Mouse (Mus musculus) hindbrain, embryonic 14.5 days (tissue): ENCODE results near the gene Hspa12a. TPM values are rescaled to one million over a fixed set of nuclear protein-coding genes. Genes with fewer than 3 reads are reported as not detected.

Experiments used
- ATAC-seq: fragments of 200-750 bp; cut with Nextera tagmentation; 2 replicates; pipeline ENCODE4 v1.8.0; 2017; ENCODE audit warnings: moderate number of reproducible peaks, mild to moderate bottlenecking, moderate TSS enrichment, moderate library complexity; ENCODE audit not compliant: low FRiP score
- DNase-seq: peaks from one replicate; pipeline ENCODE4 v3.0.0-alpha.2; 2015; ENCODE audit warnings: low spot score
- H3K27ac ChIP-seq: fragments of 300-500 bp; sonication (generic); 2 replicates; pipeline ENCODE4 v1.5.1; 2014; ENCODE audit warnings: mild to moderate bottlenecking, moderate library complexity
- H3K27me3 ChIP-seq: fragments of 300-500 bp; sonication (generic); 2 replicates; pipeline ENCODE4 v1.6.1; 2014; ENCODE audit warnings: mild to moderate bottlenecking, low read length, mixed read lengths; ENCODE audit not compliant: control insufficient read depth, insufficient read depth
- H3K36me3 ChIP-seq: fragments of 300-500 bp; sonication (generic); replicated peaks from 2 replicates; pipeline ENCODE4 v1.6.1; 2014; ENCODE audit not compliant: control insufficient read depth, insufficient read depth
- H3K4me1 ChIP-seq: fragments of 300-500 bp; sonication (generic); replicated peaks from 2 replicates; pipeline ENCODE4 v1.6.1; 2014; ENCODE audit warnings: antibody characterized with exemption, low read length, mixed read lengths; ENCODE audit not compliant: control insufficient read depth, insufficient read depth
- H3K4me2 ChIP-seq: fragments of 300-500 bp; sonication (generic); replicated peaks from 2 replicates; pipeline ENCODE4 v1.6.1; 2014; ENCODE audit warnings: mild to moderate bottlenecking, moderate library complexity
- H3K4me3 ChIP-seq: fragments of 300-500 bp; sonication (generic); replicated peaks from 2 replicates; pipeline ENCODE4 v1.5.1; 2014; ENCODE audit warnings: mild to moderate bottlenecking, low read length
- H3K9ac ChIP-seq: fragments of 300-500 bp; sonication (generic); 2 replicates; pipeline ENCODE4 v1.6.1; 2014
- H3K9me3 ChIP-seq: fragments of 300-500 bp; sonication (generic); 2 replicates; pipeline ENCODE4 v1.6.1; 2016; ENCODE audit warnings: low read length; ENCODE audit not compliant: control insufficient read depth
- WGBS: fragments of 180-500 bp; shearing (Covaris S2); extraction: QIAGEN DNeasy Blood & Tissue Kit; methylation state at CpG from one replicate; pipeline ENCODE4 v1.1.7; 2014; 5-methylcytosine and 5-hydroxymethylcytosine counted together
- polyA plus RNA-seq: library from polyadenylated mRNA; unstranded; fragments of >200 nt; fragmentation: Nextera tagmentation; extraction: Ambion mirVana; gene quantifications from 2 replicates; pipeline ENCODE4 v1.2.1, GENCODE M21; 2014

Gene Hspa12a
- polyA plus RNA-seq, 1 experiment from 2014 or later: 40.5 TPM

DNA sequence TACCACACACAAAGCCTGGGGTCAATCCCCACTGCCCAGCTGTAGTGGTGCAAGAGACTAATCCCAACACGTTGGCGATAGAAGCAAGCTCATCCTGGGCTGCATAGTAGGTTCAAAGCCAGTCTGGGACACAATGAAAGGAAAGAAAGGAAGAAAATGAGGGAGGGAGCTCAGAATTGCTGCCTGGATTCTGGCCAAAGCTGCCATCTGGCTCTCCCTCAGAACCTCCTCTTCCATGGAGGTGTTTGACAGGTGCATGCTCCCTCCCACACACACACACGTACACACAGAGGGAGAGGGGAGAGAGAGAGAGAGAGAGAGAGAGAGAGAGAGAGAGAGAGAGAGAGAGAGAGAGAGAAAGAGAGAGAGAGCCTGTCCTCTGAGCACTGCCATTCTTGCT is 47.2 kb downstream of the Hspa12a start:
- H3K27me3 ChIP-seq: no peaks in the 10 kb centered on the region
- H3K27ac ChIP-seq: no peak overlapping the region
- ATAC-seq (no peak), DNase-seq (no peak)
- H3K4me2 ChIP-seq: no peak overlapping the region
- no peaks in the 10 kb centered on the region for H3K36me3 ChIP-seq
- H3K4me3 ChIP-seq: no peak overlapping the region
- peaks cover 6% of the 10 kb centered on the region; the same call in 1 of the 2 replicates for H3K9me3 ChIP-seq
- H3K4me1 ChIP-seq: no peaks in the 10 kb centered on the region
- WGBS: 66% methylated on average over 3 of the region's 3 CpGs
- H3K9ac ChIP-seq: no peak overlapping the region

DNA sequence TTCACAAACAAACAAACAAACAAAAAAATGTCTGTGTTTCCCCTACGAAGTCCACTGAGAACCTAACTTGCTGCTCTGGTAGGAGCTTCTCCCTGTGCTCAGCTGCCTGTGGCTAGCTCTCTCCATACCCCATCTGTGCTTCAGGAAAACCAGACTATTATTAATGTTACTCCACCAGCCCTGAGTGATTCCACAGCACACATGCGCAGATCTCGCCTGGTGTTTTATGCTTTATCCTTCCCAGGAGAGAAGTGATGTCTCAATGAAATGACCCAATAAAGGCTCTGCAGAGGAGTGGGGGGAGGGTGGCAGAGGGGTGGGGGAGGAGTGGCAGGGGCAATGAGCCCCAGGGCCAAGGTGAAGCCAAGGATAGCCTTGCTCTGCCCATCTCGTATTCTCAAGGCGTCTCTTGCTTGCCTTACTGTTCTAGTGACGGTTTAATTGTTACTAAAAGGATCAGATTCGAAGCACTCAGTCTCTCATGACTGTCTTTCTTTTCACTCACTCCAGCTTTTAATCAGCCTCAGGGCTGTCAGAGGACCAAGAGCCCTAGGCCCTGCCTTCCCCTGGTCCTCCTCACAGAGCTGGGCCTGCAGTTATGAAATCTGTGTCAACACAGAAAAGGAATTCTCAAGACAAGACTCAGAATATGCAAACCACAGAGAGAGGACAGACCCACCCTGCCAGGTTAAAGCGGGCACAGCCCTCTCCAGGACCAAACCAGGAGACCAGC is 54.0 kb downstream of the Hspa12a start:
- Histone ChIP-seq H3K27me3 (no peaks in the 10 kb centered on the region), H3K9ac (no peak overlapping the region), H3K4me1 (peaks cover 10% of the 10 kb centered on the region), H3K9me3 (no peaks in the 10 kb centered on the region), H3K36me3 (no peaks in the 10 kb centered on the region), H3K4me3 (no peak overlapping the region), H3K4me2 (no peak overlapping the region), H3K27ac (peak overlapping the region; percentile 73)
- ATAC-seq (no peak), DNase-seq (no peak)
- WGBS: 41% methylated on average over 8 of the region's 8 CpGs

DNA sequence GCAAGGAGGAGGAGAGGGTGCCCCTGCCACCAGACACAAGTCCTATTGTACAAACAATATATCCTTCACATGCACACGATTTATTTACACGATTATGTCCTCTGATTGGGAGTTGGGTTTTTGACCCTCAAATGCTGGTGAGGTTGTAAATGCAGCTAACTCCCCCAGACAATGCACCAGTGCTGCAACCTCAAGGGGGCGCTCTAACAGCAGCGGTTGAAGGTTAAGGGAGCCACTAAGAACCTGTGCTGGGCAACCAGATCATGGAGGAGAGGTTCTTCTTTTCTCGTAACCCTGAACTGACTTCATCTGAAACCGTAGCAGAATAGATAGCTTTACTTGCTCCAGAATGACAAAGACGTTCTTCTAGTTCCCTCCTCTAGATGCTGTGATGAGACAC is 57.0 kb downstream of the Hspa12a start:
- ATAC-seq: no peak
- H3K36me3 ChIP-seq: no peaks in the 10 kb centered on the region
- no peak overlapping the region for H3K9ac ChIP-seq
- no peak overlapping the region for H3K4me2 ChIP-seq
- H3K4me1 ChIP-seq: peaks cover 10% of the 10 kb centered on the region
- no peaks in the 10 kb centered on the region for H3K9me3 ChIP-seq
- no peak overlapping the region for H3K4me3 ChIP-seq
- 72% methylated on average over 7 of the region's 7 CpGs for whole genome bisulfite sequencing
- H3K27me3 ChIP-seq: no peaks in the 10 kb centered on the region
- no peak overlapping the region for H3K27ac ChIP-seq
- no peak for DNase-seq

DNA sequence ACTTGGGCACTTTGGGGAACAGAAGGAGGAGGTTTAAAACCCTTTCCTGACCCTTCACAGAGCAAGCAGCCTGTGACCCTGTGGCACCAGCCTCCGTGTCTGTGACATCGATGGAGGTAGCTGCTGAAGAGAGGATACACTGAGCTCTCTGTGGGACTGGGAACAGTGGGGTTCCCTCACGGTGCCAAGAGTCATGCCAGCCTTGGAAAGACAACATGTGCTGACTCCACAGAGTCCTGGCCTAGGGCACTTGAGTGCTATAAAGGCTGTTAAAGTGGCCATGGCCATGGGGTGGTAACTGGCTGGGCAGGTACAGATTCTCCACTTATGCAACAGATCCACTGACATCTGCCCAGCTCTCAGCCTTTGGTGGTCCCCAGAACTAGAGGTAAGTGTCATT is 60.0 kb downstream of the Hspa12a start:
- Histone ChIP-seq H3K36me3 (no peaks in the 10 kb centered on the region), H3K27ac (no peak overlapping the region), H3K4me3 (no peak overlapping the region), H3K4me2 (no peak overlapping the region), H3K27me3 (no peaks in the 10 kb centered on the region), H3K9ac (no peak overlapping the region), H3K4me1 (0 out of 2 replicates have a peak, but pooled peaks cover 3% of the 10 kb centered on the region), H3K9me3 (no peaks in the 10 kb centered on the region)
- no peak for ATAC-seq
- 72% methylated on average over 3 of the region's 3 CpGs for WGBS
- no peak for DNase-seq

DNA sequence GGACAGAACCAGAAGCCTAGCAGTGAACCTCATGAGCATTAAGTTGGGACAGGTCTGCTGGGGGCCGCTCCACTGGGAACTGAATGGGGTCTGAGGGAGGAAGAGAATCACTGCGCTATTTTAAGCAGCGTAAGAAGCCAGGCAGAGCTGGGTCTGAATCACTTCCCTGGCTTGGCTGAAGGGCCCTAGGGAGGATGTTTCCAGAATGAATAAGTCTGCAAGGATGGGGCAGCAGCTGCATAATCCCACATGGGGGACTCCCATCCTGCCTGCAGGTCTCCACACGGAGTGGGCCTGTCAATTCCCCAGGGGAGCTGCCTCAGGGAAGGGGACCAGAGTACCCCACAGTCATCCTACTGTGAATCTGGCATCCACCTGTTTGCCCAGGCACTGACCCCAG is 61.1 kb downstream of the Hspa12a start:
- no peaks in the 10 kb centered on the region for H3K9me3 ChIP-seq
- H3K36me3 ChIP-seq: no peaks in the 10 kb centered on the region
- H3K9ac ChIP-seq: no peak overlapping the region
- no peak for ATAC-seq
- no peaks in the 10 kb centered on the region for H3K27me3 ChIP-seq
- no peak overlapping the region for H3K4me2 ChIP-seq
- DNase-seq: no peak
- WGBS: 62% methylated on average over 4 of the region's 4 CpGs
- H3K4me1 ChIP-seq: 0 out of 2 replicates have a peak, but pooled peaks cover 5% of the 10 kb centered on the region
- H3K27ac ChIP-seq: no peak overlapping the region
- H3K4me3 ChIP-seq: no peak overlapping the region

- ATAC-seq (no peak), DNase-seq (no peak)
- no peaks in the 10 kb centered on the region for H3K9me3 ChIP-seq
- WGBS: 93% methylated on average over 7 of the region's 7 CpGs
- H3K27ac ChIP-seq: no peak overlapping the region
- no peak overlapping the region for H3K4me3 ChIP-seq
- H3K27me3 ChIP-seq: no peaks in the 10 kb centered on the region
- H3K36me3 ChIP-seq: no peaks in the 10 kb centered on the region
- H3K4me1 ChIP-seq: 0 out of 2 replicates have a peak, but pooled peaks cover 5% of the 10 kb centered on the region
- H3K4me2 ChIP-seq: no peak overlapping the region
- H3K9ac ChIP-seq: no peak overlapping the region
Observed at GRCm38 (mm10) chr19:58879330-58879957, 64.0 kb downstream of the Hspa12a start.

- no peak overlapping the region for H3K4me3 ChIP-seq
- ATAC-seq (no peak), DNase-seq (no peak)
- 0 out of 2 replicates have a peak, but pooled peaks cover 5% of the 10 kb centered on the region for H3K4me1 ChIP-seq
- no peak overlapping the region for H3K9ac ChIP-seq
- no peaks in the 10 kb centered on the region for H3K36me3 ChIP-seq
- H3K4me2 ChIP-seq: no peak overlapping the region
- no peaks in the 10 kb centered on the region for H3K9me3 ChIP-seq
- no peak overlapping the region for H3K27ac ChIP-seq
- H3K27me3 ChIP-seq: no peaks in the 10 kb centered on the region; the same call in 1 of the 2 replicates
- 50% methylated on average over 2 of the region's 2 CpGs for WGBS
Observed at GRCm38 (mm10) chr19:58878560-58878959, 64.9 kb downstream of the Hspa12a start.

DNA sequence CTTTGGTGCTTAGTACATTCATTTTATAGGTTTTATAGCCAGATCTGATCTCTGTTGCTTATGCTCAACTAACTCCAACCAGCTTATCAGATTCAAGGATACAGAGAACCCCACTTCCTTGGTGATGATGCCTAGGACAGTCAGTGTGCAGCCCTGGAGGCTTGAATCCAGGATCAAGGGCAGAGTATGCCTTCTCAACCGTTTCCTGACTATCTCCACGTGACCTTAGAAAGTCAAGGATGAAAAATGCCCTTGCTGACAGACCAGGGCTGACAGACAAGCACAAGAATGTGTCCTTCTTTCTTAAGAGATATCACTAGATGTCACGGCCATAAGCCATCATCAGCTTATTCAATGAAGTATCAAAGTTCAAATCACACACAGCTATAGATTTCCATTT is 69.9 kb downstream of the Hspa12a start:
- Histone ChIP-seq H3K27ac (no peak overlapping the region), H3K9ac (no peak overlapping the region), H3K36me3 (no peaks in the 10 kb centered on the region), H3K9me3 (no peaks in the 10 kb centered on the region), H3K4me1 (0 out of 2 replicates have a peak, but pooled peaks cover 3% of the 10 kb centered on the region), H3K4me2 (no peak overlapping the region), H3K4me3 (no peak overlapping the region), H3K27me3 (no peaks in the 10 kb centered on the region; the same call in 1 of the 2 replicates)
- DNase-seq (no peak), ATAC-seq (no peak)
- 80% methylated on average over 3 of the region's 3 CpGs for WGBS

DNA sequence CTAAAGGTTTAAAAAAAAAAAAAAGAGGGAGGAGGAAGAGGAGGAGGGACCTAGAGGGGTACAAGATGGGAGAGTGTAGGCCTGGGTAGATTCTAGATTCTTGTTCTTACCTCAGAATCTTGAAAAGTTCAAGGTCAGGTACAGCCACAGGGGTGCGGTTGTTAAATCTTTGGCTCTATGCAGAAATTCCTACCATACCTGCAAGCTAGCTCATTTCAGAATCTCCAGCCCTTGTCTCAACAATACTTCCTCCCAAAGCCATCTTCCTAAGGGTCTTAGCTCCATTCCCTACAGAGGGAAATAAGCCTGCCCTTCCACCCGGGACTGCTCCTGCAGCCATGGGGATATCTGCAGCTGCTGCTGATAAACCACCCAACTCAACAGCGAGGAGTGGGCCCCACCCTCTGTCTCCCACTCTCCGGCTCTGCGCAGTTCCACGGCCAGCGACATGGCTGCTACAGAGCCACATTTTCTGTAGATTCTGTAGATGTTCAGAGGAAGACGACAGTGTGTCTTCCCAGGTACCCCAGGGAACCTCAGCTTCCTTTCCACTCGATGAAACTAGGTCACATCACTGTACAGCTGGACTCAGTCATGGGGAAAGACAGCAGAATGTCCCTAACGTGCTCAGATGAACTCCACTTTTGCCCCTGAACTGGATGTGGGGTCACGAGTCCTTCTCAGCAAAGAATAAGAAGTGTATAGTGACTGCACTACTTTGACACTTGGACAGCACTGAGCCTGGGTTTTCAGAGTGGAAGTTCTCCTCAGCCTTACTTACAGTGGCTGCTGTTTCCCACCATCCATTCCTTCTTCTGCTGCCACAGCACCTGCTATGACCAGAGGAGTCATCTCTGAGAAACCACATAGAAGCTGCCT is 70.8 kb downstream of the Hspa12a start:
- Histone ChIP-seq H3K4me3 (no peak overlapping the region), H3K4me1 (no peaks in the 10 kb centered on the region), H3K9me3 (no peaks in the 10 kb centered on the region), H3K9ac (no peak overlapping the region), H3K4me2 (no peak overlapping the region), H3K36me3 (no peaks in the 10 kb centered on the region), H3K27me3 (no peaks in the 10 kb centered on the region; the same call in 1 of the 2 replicates), H3K27ac (no peak overlapping the region)
- WGBS: 79% methylated on average over 11 of the region's 11 CpGs
- ATAC-seq (no peak), DNase-seq (no peak)
